8 mouse cellular contexts compared by ENCODE assay signal in the genomic region with DNA sequence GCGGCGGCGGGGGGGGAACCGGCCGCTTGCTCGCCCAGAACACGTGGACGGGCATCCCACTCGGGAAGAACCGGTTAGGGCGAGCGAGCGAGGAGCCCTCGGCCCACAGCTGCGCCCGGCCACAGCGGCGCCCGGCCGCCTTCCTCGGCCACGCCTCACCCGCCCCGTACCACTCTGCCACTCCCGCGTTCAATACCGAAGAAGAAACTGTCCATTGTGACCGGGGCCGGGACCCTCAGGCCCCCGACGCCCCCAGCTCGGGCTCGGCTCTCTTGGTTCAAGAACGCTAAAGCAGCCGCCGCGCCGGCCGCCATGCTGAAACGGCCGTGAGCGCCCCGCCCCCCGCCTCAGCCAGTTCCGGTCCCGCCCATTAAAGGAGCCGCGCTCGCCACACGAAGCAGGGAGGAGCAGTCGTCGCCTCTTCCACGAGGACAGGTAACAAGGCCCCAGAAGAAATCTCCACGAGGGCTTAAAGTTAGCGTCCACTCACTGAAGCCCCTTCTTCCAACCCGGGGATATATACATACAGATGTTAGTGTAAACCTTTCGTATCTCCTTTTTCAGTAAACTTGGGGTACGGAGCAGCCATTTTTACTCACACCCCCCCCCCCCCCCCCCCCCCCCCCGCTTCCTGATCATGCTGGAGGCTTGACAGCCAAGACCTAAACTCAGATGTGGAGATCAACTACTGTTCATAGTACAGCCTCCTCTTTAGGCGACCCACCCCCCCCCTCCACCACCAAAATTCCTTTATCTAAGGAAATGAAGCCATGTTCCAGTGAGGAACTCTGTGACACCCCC. TPM values are rescaled to one million over a fixed set of nuclear protein-coding genes. Genes with fewer than 3 reads are reported as not detected.
A peak's percentile ranks its signal among the peaks of the same experiment; 100 is the strongest.
DNase-seq lines count a peak whose midpoint lies in the region; ATAC-seq and TF ChIP-seq lines count a peak whose summit lies in the region.

Npm3 (minus strand) TSS at position 349 of the 801 bp plus-strand sequence.

- intact Hi-C loops in gastrocnemius, adult 2 months (cut with DNase I), result loop anchor here (5.0 kb wide), 1 partner anchor 527 kb away; no protein-coding TSS in a partner anchor
- intact Hi-C loops in left cerebral cortex, adult 2 months (cut with DNase I), result loop anchor here (5.0 kb wide), 1 partner anchor 92 kb away; no protein-coding TSS in a partner anchor

- peak; percentile 87 for ATAC-seq in hindbrain, postnatal 0 days

- DNase-seq in ZHBTc4 (ENCODE audit: low read depth, low spot score), result peak; percentile 94
- DNase-seq in cerebellum, postnatal 4 days (ENCODE audit: low spot score in 2 of 2), result peak; percentile 61 to 87
- peak; percentile 90 for DNase-seq in gastrocnemius, adult 2 months
- peak; percentile 91 for DNase-seq in hindbrain, postnatal 0 days (ENCODE audit: low spot score)
- peak; percentile 78 to 80 for DNase-seq in left cerebral cortex, adult 2 months (ENCODE audit: extremely low spot score in 1 of 2, low spot score in 2 of 2)
- peak; percentile 90 to 91 for DNase-seq in right cerebral cortex, postnatal 10 days (ENCODE audit: low spot score in 2 of 2)
- DNase-seq in urinary bladder, postnatal 4 days (ENCODE audit: low spot score in 2 of 2), result peak; percentile 76 to 86

- peaks cover 16% of the 10 kb centered on the region for H3K36me3 ChIP-seq in hindbrain, postnatal 0 days (ENCODE audit: insufficient read depth, low read length)
- H3K36me3 ChIP-seq in megakaryocyte, embryonic 14.5 days (replicated peaks; ENCODE audit: low read length), result peaks cover 53% of the 10 kb centered on the region

- peaks cover 15% of the 10 kb centered on the region for H3K27me3 ChIP-seq in hindbrain, postnatal 0 days (ENCODE audit: insufficient read depth, low read length)
- H3K27me3 ChIP-seq in megakaryocyte, embryonic 14.5 days (replicated peaks), result peaks cover 18% of the 10 kb centered on the region

- no peak for TF ChIP-seq CTCF in gastrocnemius, adult 2 months (IDR thresholded peaks at IDR 0.05)
- TF ChIP-seq CTCF in hindbrain, postnatal 0 days (IDR thresholded peaks at IDR 0.05; ENCODE audit: low read depth), result no peak
- no peak for TF ChIP-seq CTCF in left cerebral cortex, adult 2 months (IDR thresholded peaks at IDR 0.05)

- peak within 1 kb of the TSS; percentile 88 for H3K4me3 ChIP-seq in gastrocnemius, adult 2 months
- peak within 1 kb of the TSS; percentile 81 for H3K4me3 ChIP-seq in hindbrain, postnatal 0 days (ENCODE audit: low read length)
- peak within 1 kb of the TSS; percentile 75 for H3K4me3 ChIP-seq in left cerebral cortex, adult 2 months
- H3K4me3 ChIP-seq in megakaryocyte, embryonic 14.5 days (replicated peaks), result peak within 1 kb of the TSS; percentile 95

- no peaks in the 10 kb centered on the region for H3K9me3 ChIP-seq in hindbrain, postnatal 0 days (ENCODE audit: low read length)
- H3K9me3 ChIP-seq in megakaryocyte, embryonic 14.5 days, result no peaks in the 10 kb centered on the region

- peaks cover 8% of the 10 kb centered on the region; the same call in 1 of the 2 replicates for H3K4me1 ChIP-seq in hindbrain, postnatal 0 days (ENCODE audit: insufficient read depth, low read length)
- H3K4me1 ChIP-seq in megakaryocyte, embryonic 14.5 days, result peaks cover 66% of the 10 kb centered on the region

- peak within 1 kb of the TSS; percentile 94 for H3K4me2 ChIP-seq in hindbrain, postnatal 0 days (ENCODE audit: low read depth, low read length)

- under 1% methylated on average over 54 of the region's 60 CpGs for WGBS in hindbrain, postnatal 0 days

- H3K27ac ChIP-seq in gastrocnemius, adult 2 months, result peak within 1 kb of the TSS; percentile 82
- H3K27ac ChIP-seq in hindbrain, postnatal 0 days, result peak within 1 kb of the TSS; percentile 45; the same call in 1 of the 2 replicates
- no peak within 1 kb of the TSS for H3K27ac ChIP-seq in left cerebral cortex, adult 2 months

- H3K9ac ChIP-seq in hindbrain, postnatal 0 days (replicated peaks; ENCODE audit: low read length), result peak within 1 kb of the TSS; percentile 71

RNA-seq across cellular contexts. Expression of gene Npm3, which starts in this region (rescaled TPM):
- total RNA-seq in gastrocnemius, adult 2 months (2021), result 10 to 100 TPM; 11.0 to 13.3 TPM
- 23.6 and 35.7 TPM in 2 replicates for total RNA-seq in hindbrain, postnatal 0 days (2014; rRNA removed)
- 5.6 and 8.1 TPM in 2 replicates for polyA plus RNA-seq in hindbrain, postnatal 0 days (2015; fragmentation: Nextera tagmentation; extraction: Ambion mirVana)
- 1 to 10 TPM; 4.1 to 6.8 TPM for total RNA-seq in left cerebral cortex, adult 2 months (2021)
- polyA plus RNA-seq in megakaryocyte, embryonic 14.5 days (2012; ENCODE audit: insufficient read depth, low replicate concordance), result 7.1 and 43.7 TPM in 2 replicates
